Mouse (Mus musculus) natural killer cell, adult 2 months (primary cell): ENCODE results near the gene Gm10273.
A peak's percentile ranks its signal among the peaks of the same experiment; 100 is the strongest.

Experiments
- DNase-seq, 2 experiments: peaks; one replicate each; pipeline ENCODE4 v3.0.0; 2022; ENCODE audit warnings: low spot score in 2 of 2

The Gm10273 gene

DNA sequence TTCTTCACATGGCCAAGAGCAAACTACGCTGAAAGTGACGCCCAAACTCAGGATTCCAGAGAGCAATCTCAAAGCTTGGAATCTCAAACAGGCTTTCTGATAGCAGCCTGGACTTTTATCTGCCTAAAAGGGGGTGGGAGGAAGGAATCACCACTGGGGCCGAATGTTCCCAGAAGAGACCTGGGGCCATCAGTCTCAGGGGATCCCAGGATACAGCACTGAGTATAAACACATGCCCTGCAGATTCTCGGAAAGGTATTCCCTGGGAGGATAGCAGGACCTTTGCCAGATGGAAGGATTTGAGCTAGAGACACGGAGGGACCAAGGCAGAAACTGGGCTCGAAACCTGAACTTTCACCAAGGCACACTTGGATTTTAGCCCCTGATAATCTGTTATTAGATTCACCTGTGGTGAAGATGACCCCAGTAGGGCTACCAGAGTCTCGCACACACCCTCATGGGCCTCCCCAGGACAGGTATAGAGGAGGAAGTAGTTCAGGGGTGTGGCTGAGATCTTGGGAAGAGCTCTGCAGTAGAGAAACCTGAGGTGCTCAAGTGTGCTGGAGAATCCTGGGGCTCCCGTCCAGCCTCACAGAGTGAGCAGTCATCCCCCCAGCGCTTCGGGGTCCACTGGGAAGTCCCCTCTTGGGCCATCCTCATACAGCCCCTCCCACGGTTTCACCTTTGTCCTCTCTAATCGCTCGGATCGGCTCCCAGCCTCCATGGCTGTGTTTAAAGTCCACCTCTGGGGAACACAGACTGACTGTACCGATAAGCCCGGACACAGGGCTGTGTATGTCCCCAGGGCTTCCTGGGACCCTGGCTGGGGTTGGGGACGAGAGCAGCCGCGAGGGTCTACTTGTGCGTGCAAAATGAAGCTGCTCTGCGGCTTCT is 7.7 kb downstream of the Gm10273 start, which contains the start of gene Pla2g12b:
Pla2g12b (plus strand) TSS at position 762 of the 894 bp plus-strand sequence.
- no peak for DNase-seq

DNA sequence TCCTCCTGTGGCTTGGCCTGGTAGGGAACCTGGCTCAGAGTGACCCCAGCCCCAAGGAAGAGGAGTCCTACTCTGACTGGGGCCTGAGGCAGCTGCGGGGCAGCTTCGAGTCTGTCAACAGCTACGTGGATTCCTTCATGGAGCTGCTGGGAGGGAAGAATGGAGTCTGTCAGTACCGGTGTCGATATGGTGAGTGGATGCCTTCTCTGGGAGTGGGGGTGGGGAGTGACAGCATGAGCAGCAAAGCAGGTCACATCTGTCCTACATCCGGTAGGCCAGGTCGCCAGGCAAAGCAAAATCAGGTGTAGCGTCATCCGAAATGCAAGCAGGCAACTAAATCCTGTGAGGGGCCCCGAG is 8.3 kb downstream of the Gm10273 start:
- DNase-seq: no peak

GRCm38 (mm10) chr10:59408499-59408898 is 13.1 kb downstream of the Gm10273 start:
- no peak for DNase-seq

- no peak for DNase-seq
Measured at GRCm38 (mm10) chr10:59410264-59410663, 14.8 kb downstream of the Gm10273 start.

DNA sequence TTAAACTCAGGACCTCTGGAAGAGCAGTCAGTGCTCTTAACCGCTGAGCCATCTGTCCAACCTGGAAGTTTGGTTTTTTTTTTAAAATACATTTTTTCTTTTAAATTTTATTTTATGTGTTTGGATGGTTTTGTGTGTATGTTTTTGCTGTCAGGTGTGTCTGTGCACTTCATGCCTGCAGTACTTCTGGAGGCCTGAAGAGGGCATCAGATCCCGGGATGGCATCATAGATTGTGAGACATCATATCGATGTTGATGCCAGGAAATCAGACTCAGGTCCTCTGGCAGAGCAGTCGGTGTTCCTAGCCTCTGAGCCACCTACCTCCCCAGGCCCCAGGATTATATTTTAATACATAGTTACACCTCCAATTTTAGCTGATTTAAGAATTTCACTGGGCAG is 18.3 kb downstream of the Gm10273 start:
- no peak for DNase-seq

- DNase-seq: no peak
Measured at GRCm38 (mm10) chr10:59416623-59417022, 21.2 kb downstream of the Gm10273 start.

GRCm38 (mm10) chr10:59419516-59419915 is 24.1 kb downstream of the Gm10273 start:
- no peak for DNase-seq

DNA sequence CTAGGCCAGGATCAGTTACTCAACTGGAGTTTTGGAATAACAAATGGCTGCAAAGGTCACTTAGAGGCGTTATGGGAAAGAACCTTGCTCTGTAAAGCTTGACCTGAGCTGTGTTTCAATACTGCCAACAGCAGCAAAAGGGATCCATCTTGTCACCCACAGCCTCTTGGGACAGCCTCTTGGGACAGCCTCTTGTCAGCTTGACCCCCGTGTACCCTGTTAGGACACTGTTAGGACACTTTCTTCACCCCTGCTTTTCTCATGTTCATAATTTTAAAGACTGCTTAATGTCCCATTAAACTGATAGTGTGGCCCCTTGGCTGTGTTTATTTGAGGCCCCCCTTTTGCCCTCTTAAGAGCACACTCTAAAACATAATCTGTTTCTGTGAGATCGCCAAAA is 29.0 kb downstream of the Gm10273 start:
- DNase-seq: no peak

- no peak for DNase-seq
Measured at GRCm38 (mm10) chr10:59425369-59425768, 29.9 kb downstream of the Gm10273 start.

DNA sequence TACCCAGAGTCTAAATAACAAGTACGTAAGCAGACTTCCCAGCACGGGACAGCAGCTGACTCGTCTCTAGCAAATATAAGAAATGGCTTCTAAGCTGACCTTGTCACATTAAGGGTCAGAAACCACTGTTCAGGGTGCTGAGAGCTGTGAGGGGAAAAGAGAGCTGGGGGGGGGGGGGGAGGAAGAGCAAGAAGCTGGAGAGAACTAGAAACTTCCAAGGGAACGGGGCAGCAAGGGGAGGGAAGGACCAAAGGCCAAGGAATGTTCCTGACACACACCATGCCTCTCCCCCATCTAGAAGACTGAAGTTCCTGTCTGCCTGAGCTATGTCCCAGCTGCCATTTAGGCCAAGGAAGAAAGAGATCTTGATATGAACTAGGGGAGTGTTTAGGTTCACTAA is 30.9 kb downstream of the Gm10273 start:
- DNase-seq: no peak

DNA sequence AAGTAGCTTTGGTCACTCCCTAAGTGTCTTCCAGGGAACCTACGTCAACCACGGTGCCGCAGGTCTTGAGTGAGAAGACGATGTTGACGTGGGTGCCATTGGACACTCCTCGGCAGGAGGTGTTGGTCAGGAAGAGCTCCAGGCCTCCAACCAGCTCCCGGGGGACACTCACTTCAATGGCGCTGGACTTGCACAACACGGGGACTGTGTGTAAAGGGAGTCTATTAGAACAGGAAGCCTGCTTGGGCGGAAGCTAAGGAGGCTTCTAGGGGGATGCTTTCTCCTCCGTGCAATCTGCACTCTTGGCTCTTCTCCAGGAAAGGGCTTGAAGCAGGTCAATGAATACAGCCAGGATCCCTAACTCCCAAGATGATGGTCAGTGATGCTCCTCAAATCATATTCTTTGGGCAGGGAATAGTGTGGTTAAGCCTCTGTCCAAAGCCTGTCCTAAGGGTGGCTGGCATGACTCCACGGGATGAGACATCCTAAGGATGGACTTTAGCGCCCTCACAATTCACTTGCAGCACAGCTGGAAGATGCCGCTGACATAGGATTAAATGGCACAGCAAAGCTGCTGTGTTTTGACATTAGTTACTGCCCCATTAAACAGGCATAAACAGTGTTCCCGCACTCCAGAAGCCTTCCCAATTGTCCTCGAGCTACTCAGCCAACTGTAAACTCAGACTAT is 34.2 kb downstream of the Gm10273 start:
- DNase-seq: no peak

GRCm38 (mm10) chr10:59430701-59431218 is 35.3 kb downstream of the Gm10273 start:
- DNase-seq: peak; percentile 2 to 38

- DNase-seq: no peak
Measured at GRCm38 (mm10) chr10:59435746-59436145, 40.3 kb downstream of the Gm10273 start.

DNA sequence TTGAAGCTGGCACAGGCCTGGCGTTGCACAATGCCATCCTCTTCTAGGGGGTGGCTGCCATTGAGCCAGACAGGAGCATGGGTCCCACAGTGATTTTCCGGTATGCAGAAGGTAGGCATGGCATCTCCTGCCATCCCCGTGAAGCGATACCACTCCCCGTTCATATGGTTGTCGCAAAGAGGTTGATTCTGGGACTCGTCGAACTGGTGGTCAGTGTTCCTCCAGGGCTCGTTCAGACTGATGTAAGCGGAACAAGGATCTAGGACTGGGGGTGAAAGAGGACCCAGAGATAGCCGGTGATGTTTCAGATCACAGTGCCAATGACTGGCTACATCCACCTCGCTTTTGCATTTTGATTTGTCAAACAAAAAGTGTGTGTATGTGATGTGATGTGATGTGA is 43.2 kb downstream of the Gm10273 start:
- DNase-seq: no peak

GRCm38 (mm10) chr10:59439508-59439931 is 44.1 kb downstream of the Gm10273 start:
- no peak for DNase-seq

DNA sequence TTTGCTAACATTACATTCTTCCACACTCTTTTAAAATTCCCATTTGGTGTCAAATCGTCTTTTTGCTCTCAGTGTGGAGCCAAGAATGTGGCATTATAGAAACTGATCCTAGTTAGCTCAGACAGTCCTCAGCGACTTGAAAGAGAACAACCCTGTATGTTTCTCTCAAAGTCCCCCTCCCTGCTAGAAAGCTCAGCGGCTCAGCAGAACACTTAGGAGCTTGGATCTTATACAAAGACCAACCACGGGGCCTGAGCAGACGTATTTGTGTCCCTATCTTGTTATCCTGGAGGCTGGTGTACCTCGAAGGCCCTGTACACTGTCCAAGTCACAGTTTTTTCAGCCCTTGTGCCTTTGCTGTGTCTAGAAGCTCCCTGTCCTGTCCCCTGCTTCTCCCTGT is 44.7 kb downstream of the Gm10273 start:
- no peak for DNase-seq

- DNase-seq: no peak
Measured at GRCm38 (mm10) chr10:59441735-59442134, 46.3 kb downstream of the Gm10273 start, which contains the start of gene Oit3. Gene Oit3, minus strand, starts transcription at chr10:59441778.

- no peak for DNase-seq
Measured at GRCm38 (mm10) chr10:59443212-59443611, 47.8 kb downstream of the Gm10273 start.

DNA sequence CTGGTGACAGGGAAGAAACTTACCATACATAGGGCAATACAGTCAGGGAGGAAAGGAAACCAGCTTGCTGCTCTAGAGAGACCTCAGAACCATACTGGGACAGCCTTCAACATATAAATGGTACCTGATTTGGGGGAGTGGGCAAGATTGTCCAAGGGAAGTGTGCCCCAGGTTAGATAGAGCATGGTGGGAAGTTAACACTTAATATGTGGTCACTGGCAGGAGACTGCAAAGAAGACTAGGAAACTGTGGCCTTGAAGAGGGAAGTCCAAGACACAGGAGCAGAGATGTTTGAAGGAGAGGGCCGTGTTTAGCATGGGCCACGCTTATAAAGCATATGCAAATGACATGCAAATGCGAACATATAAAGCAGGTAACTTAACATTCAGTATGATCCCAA is 48.7 kb downstream of the Gm10273 start:
- no peak for DNase-seq

DNA sequence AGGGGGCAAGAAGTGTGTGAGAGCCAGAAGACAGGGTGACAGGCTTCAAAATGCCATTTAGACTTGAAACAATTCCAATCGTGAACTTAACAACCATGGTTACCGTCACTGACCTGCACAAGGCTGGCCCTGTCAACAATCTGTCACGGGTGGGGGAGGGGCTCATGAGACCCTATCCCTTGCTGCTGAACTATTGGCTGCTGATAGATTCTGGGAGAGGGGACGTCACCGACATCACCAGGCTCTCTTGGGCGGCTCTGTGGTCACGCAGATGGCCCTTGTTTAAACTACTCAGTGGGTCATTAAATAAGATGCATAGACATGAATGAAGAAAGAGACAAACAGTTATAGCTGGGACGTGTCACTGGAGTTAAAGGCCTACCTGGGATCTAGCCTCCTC is 49.2 kb downstream of the Gm10273 start:
- DNase-seq: no peak
